Mouse (Mus musculus) left cerebral cortex, adult 18-20 months (tissue): ENCODE measurements around the gene Galnt18. TPM values are rescaled to one million over a fixed set of nuclear protein-coding genes. Genes with fewer than 3 reads are reported as not detected.

ENCODE experiments used
- DNase-seq, 2 experiments: peaks; one replicate each; pipeline ENCODE4 v3.0.0; 2021 to 2022; ENCODE audit warnings: low spot score in 2 of 2, mixed read lengths in 1 of 2
- total RNA-seq, 2 experiments: library from RNA; stranded (reverse); gene quantifications; 2 replicates each; pipeline ENCODE4 v1.2.3; 2021

Galnt18 gene
- total RNA-seq, 2 experiments from 2014 or later, result 37.1 to 39.4 TPM

GRCm38 (mm10) chr7:111772398-111772797 lies 7.4 kb downstream of the Galnt18 start:
- DNase-seq, result no peak

DNA sequence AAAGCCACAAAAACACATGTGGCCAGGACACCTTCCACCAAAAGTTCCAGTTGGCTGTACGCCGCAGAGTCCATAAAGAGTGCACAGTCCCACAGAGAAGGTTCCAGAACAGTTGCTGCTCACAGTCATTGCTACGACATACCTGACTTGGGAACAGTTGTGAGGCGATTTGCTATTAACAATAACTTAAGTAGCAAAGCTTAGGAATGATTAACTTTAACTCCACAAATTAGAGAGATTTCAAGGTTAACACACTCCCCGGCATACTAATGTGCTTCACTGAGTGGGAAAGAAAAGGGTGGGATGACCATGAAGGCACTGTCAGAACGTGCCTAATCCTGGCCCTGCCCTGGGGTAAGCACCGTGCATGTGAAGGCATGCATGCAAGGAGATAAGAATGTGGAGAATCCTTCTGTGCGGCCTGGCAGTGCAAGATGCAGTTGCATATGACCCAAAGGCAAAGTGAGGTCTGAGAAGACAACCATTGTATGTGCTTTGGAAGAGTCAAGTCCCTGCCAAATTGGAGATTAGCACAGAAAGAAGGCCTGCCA lies 8.5 kb downstream of the Galnt18 start:
- DNase-seq, result no peak

GRCm38 (mm10) chr7:111770585-111770984 lies 9.2 kb downstream of the Galnt18 start:
- DNase-seq, result no peak

DNA sequence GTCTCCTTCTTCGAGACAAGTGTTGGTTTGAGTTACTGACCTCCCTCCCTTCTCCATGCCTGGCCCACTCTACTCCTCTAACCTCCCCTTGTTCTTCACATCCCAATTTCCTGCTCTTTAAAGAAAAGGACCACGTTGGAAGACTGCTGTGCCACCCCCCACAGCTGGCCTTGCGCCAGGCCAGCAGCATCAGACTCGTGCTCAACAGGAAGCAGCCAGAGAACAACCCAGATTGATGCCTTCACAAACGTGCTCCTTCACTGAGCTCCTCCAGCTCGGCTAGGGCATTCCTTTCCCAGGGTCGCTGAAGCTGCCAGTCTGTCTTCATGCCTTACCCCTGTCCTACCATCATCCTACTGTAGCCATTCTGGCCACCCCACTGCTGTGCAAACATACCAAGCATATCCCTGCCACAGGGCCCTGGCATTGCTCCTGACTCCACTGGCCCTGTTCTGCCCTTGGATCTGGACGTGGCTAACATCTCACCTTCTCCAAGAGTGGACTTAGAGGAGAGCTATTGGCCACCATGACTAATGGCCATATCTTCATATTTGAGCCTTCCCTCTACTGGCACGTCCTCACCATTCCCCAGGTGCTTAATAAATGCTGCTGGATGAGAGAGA lies 13.5 kb downstream of the Galnt18 start:
- DNase-seq, result no peak

- DNase-seq, result no peak
These were observed 17.0 kb downstream of the Galnt18 start for GRCm38 (mm10) chr7:111762754-111763153.

GRCm38 (mm10) chr7:111748571-111749071 lies 31.2 kb downstream of the Galnt18 start:
- DNase-seq, result peak; percentile 27 to 65

DNA sequence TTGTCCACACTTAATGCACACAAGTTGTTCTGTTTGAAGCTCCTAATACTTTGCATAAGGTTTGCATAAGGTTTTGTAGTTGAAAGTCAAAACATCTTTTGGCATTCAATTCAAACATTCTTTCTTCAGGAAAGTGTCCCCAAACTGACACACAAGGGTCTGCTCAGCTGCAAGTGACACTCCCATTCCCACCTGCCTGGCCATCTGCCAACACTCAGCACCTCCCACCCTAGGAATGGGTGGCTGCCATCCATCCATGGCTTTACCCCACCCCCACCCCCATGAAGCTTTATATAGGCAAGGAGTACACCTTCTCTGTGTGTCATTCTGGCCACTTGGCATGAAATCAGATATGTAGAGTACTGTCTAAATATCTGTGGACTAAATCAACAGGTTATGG lies 35.0 kb downstream of the Galnt18 start:
- DNase-seq, result no peak

DNA sequence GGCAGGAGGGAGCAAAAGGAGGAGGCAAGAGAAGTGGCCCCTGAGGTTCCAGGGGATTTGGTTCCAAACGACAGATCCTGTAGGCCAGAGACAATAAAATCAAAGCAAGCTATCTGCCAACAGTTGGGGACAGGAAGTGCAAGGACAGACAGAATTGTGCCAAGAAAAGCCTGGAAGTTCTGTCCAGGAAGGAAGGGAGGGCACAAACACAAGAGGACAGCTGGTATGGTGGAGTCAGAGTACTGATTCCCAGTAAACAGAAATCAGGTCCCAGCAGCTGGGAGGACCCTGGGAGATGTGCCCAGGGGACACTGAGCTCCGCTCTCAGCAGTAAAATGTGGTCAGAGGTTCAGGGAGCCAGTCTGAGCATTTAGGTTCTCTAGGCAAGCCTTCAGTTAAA lies 38.2 kb downstream of the Galnt18 start:
- no peak for DNase-seq

DNA sequence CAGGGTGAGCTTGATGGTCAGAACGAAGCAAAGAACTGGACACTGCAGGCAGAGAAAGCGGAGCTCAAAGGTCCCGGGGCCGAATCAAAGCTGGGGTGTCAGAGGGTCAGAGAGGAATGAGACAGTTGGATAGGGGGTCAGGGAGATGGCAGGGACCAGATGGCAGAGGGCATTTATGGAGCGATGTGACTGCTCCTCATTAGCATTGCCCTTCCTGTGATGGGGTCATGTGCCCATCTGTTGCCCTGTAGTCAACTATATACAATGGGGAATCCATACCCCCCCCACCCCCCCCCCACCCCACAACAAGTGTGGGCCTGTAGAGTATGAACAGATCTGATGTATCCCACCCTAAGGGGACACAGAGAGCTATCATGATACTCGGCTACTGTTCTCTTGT lies 39.7 kb downstream of the Galnt18 start:
- no peak for DNase-seq

GRCm38 (mm10) chr7:111739371-111739765 lies 40.4 kb downstream of the Galnt18 start:
- DNase-seq, result no peak

- no peak for DNase-seq
These were observed 41.1 kb downstream of the Galnt18 start for GRCm38 (mm10) chr7:111738456-111739370.

GRCm38 (mm10) chr7:111737426-111737825 lies 42.4 kb downstream of the Galnt18 start:
- DNase-seq, result peak in 1 of 2 experiments; percentile 42

- DNase-seq, result peak in 1 of 2 experiments; percentile 33
These were observed 43.4 kb downstream of the Galnt18 start for GRCm38 (mm10) chr7:111736365-111736764.

- DNase-seq, result no peak
These were observed 49.2 kb downstream of the Galnt18 start for GRCm38 (mm10) chr7:111730346-111731269.

DNA sequence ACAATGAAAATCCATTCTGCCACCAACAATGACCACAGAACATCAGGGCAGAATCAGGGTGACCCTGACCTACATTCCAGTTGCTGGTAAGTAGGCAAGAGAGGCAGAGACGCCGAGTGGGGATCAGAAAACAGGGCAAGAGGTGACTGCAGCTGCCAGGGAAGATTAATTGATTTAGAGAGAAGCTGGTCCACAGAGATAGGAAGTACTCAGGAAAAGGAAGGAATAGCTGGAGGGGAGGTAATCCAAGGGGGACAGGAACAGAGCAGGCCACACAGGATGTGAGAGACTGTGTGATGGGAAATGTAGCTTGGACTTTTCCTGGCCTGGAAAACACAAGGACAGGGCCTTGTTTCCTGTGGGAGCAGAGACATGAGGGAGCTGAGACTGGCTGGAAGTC lies 52.8 kb downstream of the Galnt18 start:
- DNase-seq, result no peak

- no peak for DNase-seq
These were observed 55.0 kb downstream of the Galnt18 start for GRCm38 (mm10) chr7:111724730-111725129.

GRCm38 (mm10) chr7:111724004-111724403 lies 55.8 kb downstream of the Galnt18 start:
- DNase-seq, result no peak

GRCm38 (mm10) chr7:111721308-111721698 lies 58.5 kb downstream of the Galnt18 start:
- no peak for DNase-seq

DNA sequence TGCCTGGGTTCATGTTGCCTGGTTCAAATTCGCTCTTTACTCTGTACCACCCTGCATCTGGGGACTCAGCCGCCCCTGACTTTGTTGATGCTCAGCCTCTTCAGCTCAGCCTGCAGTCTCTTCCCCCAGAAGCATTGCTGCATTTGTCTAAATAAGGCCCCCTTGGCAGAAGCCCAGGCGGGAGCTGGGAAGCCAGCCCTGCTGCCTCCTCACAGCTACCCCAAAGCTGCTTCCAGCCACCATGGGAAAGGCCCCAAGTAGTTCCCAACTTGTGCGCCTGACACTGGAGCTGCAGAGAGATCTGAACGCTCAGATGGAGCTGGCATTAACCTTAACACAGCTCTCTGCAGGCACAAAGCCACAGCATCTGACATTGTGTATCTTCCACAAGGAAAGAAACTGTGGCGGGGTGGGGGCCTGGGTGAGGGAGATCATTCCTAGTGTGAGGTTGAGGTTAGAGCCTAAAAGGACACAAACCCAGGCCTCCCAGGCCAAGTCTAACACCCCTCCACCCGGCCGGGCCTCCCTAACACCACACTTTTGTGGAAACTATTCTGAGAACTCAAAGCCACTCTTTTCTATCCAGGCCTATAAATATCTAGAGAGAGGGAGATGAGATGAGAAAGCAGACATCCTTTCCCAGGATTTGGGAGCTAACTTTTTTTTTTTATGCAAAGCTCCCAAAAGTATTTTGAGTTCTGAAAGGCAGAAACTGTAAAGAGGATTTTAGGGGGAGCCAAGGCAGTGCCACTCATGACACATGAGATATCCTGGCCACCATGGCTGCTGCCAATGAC lies 59.1 kb downstream of the Galnt18 start:
- peak; percentile 73 to 76 for DNase-seq

GRCm38 (mm10) chr7:111718900-111719299 lies 60.9 kb downstream of the Galnt18 start:
- no peak for DNase-seq
